Mouse (Mus musculus) kidney, embryonic 16.5 days (tissue): Measurements from ENCODE around the gene Lrrc25. TPM values are rescaled to one million over a fixed set of nuclear protein-coding genes. Genes with fewer than 3 reads are reported as not detected.
"Not testable (repeated sequence)": the region's sequence is repeated elsewhere in the genome, so short reads cannot be mapped to it uniquely, and the experiment has no call there.

Experiments
- ATAC-seq: fragments of 200-750 bp; cut with Nextera tagmentation; 2 replicates; pipeline ENCODE4 v1.8.0; 2017; ENCODE audit warnings: moderate TSS enrichment; ENCODE audit not compliant: low FRiP score, low TSS enrichment
- H3K27ac ChIP-seq: fragments of 300-500 bp; sonication (generic); 2 replicates; pipeline ENCODE4 v1.5.1; 2014; ENCODE audit warnings: low read length
- H3K27me3 ChIP-seq: fragments of 300-500 bp; sonication (generic); 2 replicates; pipeline ENCODE4 v1.6.1; 2014; ENCODE audit warnings: low read length, control low read depth, mixed read lengths; ENCODE audit not compliant: insufficient read depth
- H3K36me3 ChIP-seq: fragments of 300-500 bp; sonication (generic); 2 replicates; pipeline ENCODE4 v1.6.1; 2014; ENCODE audit warnings: low read length, control low read depth, mixed read lengths; ENCODE audit not compliant: insufficient read depth
- H3K4me1 ChIP-seq: fragments of 300-500 bp; sonication (generic); 2 replicates; pipeline ENCODE4 v1.6.1; 2014; ENCODE audit warnings: low read length, control low read depth, mixed read lengths; ENCODE audit not compliant: insufficient read depth
- H3K4me2 ChIP-seq: fragments of 300-500 bp; sonication (generic); replicated peaks from 2 replicates; pipeline ENCODE4 v1.6.1; 2014; ENCODE audit warnings: low read depth, low read length
- H3K4me3 ChIP-seq: fragments of 300-500 bp; sonication (generic); 2 replicates; pipeline ENCODE4 v1.5.1; 2014; ENCODE audit warnings: mild to moderate bottlenecking, low read length
- H3K9ac ChIP-seq: fragments of 300-500 bp; sonication (generic); replicated peaks from 2 replicates; pipeline ENCODE4 v1.6.1; 2014; ENCODE audit warnings: low read length
- H3K9me3 ChIP-seq: fragments of 300-500 bp; sonication (generic); 2 replicates; pipeline ENCODE4 v1.6.1; 2016; ENCODE audit warnings: low read length, control low read depth
- WGBS: fragments of 180-500 bp; shearing (Covaris S2); extraction: QIAGEN DNeasy Blood & Tissue Kit; methylation state at CpG from one replicate; pipeline ENCODE4 v1.1.7; 2014; 5-methylcytosine and 5-hydroxymethylcytosine counted together
- polyA plus RNA-seq: library from polyadenylated mRNA; unstranded; fragments of >200 nt; fragmentation: Nextera tagmentation; extraction: Ambion mirVana; gene quantifications from 2 replicates; pipeline ENCODE4 v1.2.1, GENCODE M21; 2015

Lrrc25 gene
- polyA plus RNA-seq, 1 experiment from 2014 or later, result 1.9 TPM

GRCm38 (mm10) chr8:70587955-70588354 lies 28.0 kb upstream of the Lrrc25 start:
- H3K9me3 ChIP-seq, H3K4me2 ChIP-seq, H3K4me1 ChIP-seq, H3K27ac ChIP-seq, H3K4me3 ChIP-seq, ATAC-seq, H3K9ac ChIP-seq, H3K27me3 ChIP-seq: not testable (repeated sequence)
- peaks cover 50% of the 10 kb centered on the region for H3K36me3 ChIP-seq
- WGBS, result 92% methylated on average over 4 of the region's 4 CpGs

DNA sequence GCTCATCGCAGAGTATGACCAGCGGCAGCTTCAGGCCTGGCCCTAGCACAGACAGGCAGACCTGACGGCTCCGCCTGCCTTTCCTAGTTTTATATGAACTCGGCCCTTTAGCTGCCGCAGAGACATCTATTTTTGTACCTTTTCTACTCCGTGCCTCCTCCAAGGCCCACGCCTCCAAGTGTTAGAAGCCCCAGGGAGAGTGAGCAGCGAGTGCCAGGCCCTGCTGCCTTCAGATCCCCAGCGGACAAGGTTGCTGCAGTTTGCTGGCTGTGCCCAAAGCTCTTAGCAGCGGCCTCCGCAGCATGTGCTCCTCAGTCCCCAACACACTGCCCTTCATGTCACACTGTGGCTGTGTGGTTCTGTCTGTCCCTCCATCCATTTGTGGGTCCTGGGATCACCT lies 24.4 kb upstream of the Lrrc25 start:
- no peak overlapping the region for H3K9ac ChIP-seq
- no peak for ATAC-seq
- WGBS, result 88% methylated on average over 12 of the region's 12 CpGs
- H3K36me3 ChIP-seq, result peaks cover 38% of the 10 kb centered on the region
- H3K4me3 ChIP-seq, result no peak overlapping the region
- peaks cover 28% of the 10 kb centered on the region for H3K4me1 ChIP-seq
- no peak overlapping the region for H3K27ac ChIP-seq
- H3K27me3 ChIP-seq, result no peaks in the 10 kb centered on the region
- H3K4me2 ChIP-seq, result no peak overlapping the region
- H3K9me3 ChIP-seq, result no peaks in the 10 kb centered on the region

GRCm38 (mm10) chr8:70593173-70593572 lies 22.8 kb upstream of the Lrrc25 start:
- Histone ChIP-seq H3K27ac (peak overlapping the region; percentile 82), H3K4me1 (peaks cover 44% of the 10 kb centered on the region), H3K4me3 (peak overlapping the region; percentile 68; the same call in 1 of the 2 replicates), H3K27me3 (no peaks in the 10 kb centered on the region), H3K36me3 (peaks cover 35% of the 10 kb centered on the region), H3K9ac (peak overlapping the region; percentile 57), H3K4me2 (peak overlapping the region; percentile 99), H3K9me3 (no peaks in the 10 kb centered on the region)
- ATAC-seq, result 0 out of 2 replicates have a peak, but pooled peaks have one; percentile 4
- WGBS, result 35% methylated on average over 8 of the region's 8 CpGs

- H3K9me3 ChIP-seq, result no peaks in the 10 kb centered on the region
- peak within 1 kb of the TSS; percentile 99 for H3K4me2 ChIP-seq
- H3K4me1 ChIP-seq, result peaks cover 53% of the 10 kb centered on the region
- H3K4me3 ChIP-seq, result peak within 1 kb of the TSS; percentile 68
- ATAC-seq, result peak; percentile 91
- peak within 1 kb of the TSS; percentile 82 for H3K27ac ChIP-seq
- H3K9ac ChIP-seq, result peak within 1 kb of the TSS; percentile 76
- H3K27me3 ChIP-seq, result no peaks in the 10 kb centered on the region
- WGBS, result under 1% methylated on average over 39 of the region's 40 CpGs
- peaks cover 33% of the 10 kb centered on the region for H3K36me3 ChIP-seq
Observed at GRCm38 (mm10) chr8:70593961-70594609, 21.9 kb upstream of the Lrrc25 start, which contains the start of gene Isyna1. TSS of gene Isyna1 (plus strand) at chr8:70594373.

DNA sequence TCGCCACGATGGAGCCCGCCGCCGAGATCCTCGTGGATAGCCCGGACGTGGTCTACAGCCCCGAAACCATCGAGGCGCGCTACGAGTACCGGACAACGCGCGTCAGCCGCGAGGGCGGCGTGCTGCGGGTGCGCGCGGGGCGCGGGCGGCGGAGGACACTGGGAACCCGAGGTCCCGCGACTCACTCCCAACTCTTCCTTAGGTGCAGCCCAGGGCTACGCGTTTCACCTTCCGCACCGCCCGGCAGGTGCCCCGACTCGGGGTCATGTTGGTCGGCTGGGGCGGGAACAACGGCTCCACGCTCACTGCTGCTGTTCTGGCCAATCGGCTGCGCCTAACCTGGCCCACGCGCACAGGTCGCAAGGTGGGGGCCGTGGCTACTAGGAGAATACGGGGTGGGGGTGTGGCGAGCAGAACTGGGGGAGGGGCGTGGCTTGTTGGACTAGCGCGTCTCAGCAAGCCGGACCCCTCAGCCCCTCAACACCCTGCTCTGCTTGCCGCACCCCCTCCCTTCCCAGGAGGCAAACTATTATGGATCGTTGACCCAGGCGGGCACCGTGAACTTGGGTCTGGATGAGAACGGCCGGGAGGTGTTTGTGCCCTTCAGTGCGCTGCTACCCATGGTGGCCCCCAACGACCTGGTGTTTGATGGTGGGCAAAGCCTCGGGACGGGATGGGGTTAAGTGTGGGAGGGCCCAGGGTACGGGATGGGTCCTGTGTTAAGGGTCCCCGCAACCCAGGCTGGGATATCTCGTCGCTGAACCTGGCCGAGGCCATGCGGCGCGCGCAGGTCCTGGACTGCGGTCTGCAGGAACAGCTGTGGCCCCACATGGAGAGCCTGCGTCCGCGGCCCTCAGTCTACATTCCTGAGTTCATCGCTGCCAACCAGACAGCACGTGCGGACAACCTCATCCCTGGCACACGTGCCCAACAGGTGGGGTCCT lies 21.1 kb upstream of the Lrrc25 start:
- Histone ChIP-seq H3K4me3 (peak overlapping the region; percentile 68), H3K36me3 (peaks cover 31% of the 10 kb centered on the region), H3K27ac (peak overlapping the region; percentile 82), H3K9me3 (no peaks in the 10 kb centered on the region), H3K9ac (peak overlapping the region; percentile 76), H3K27me3 (no peaks in the 10 kb centered on the region), H3K4me2 (peak overlapping the region; percentile 99), H3K4me1 (peaks cover 60% of the 10 kb centered on the region)
- WGBS, result 11% methylated on average over 81 of the region's 82 CpGs
- ATAC-seq, result peak; percentile 1; the same call in 1 of the 2 replicates

- ATAC-seq, result no peak
- no peak overlapping the region for H3K4me3 ChIP-seq
- peak overlapping the region; percentile 76; the same call in 1 of the 2 replicates for H3K9ac ChIP-seq
- peaks cover 69% of the 10 kb centered on the region for H3K4me1 ChIP-seq
- no peaks in the 10 kb centered on the region for H3K9me3 ChIP-seq
- H3K4me2 ChIP-seq, result peak overlapping the region; percentile 99; the same call in 1 of the 2 replicates
- no peaks in the 10 kb centered on the region for H3K27me3 ChIP-seq
- H3K27ac ChIP-seq, result no peak overlapping the region
- peaks cover 22% of the 10 kb centered on the region for H3K36me3 ChIP-seq
- 92% methylated on average over 12 of the region's 12 CpGs for WGBS
Observed at GRCm38 (mm10) chr8:70595811-70596210, 20.1 kb upstream of the Lrrc25 start.

GRCm38 (mm10) chr8:70596216-70596615 lies 19.7 kb upstream of the Lrrc25 start:
- no peaks in the 10 kb centered on the region for H3K9me3 ChIP-seq
- peaks cover 20% of the 10 kb centered on the region for H3K36me3 ChIP-seq
- 86% methylated on average over 18 of the region's 18 CpGs for WGBS
- ATAC-seq, result no peak
- H3K4me3 ChIP-seq, result no peak overlapping the region
- no peaks in the 10 kb centered on the region for H3K27me3 ChIP-seq
- H3K9ac ChIP-seq, result no peak overlapping the region
- peaks cover 73% of the 10 kb centered on the region for H3K4me1 ChIP-seq
- no peak overlapping the region for H3K4me2 ChIP-seq
- no peak overlapping the region for H3K27ac ChIP-seq

DNA sequence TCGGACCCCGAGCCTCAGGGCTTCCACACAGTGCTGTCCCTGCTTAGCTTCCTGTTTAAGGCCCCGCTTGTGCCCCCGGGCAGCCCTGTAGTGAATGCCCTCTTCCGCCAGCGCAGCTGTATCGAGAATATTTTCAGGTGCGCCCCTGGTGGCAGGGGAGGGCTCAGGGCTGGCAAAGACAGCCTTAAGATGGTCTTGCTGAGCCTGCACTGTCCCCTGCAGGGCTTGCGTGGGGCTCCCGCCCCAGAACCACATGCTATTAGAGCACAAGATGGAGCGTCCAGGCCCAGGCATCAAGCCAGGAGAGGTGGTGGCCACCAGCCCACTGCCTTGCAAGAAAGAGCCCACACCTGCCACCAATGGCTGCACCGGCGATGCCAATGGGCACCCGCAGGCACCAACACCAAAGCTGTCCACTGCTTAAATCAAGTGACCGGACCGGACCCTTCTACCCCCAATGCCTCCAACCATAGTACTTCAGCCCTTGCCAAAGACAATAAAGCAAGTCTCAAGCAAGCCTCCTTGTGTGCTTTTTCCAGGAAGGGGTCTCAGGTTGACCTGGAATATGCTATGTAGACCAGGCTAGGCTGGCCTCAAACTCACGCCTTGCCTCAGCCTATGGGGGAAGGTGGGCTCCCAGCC lies 19.1 kb upstream of the Lrrc25 start:
- no peak for ATAC-seq
- no peak overlapping the region for H3K27ac ChIP-seq
- peak overlapping the region; percentile 78; the same call in 1 of the 2 replicates for H3K4me2 ChIP-seq
- H3K27me3 ChIP-seq, result no peaks in the 10 kb centered on the region
- H3K9ac ChIP-seq, result peak overlapping the region; percentile 74; the same call in 1 of the 2 replicates
- H3K4me3 ChIP-seq, result no peak overlapping the region
- WGBS, result 84% methylated on average over 17 of the region's 17 CpGs
- H3K9me3 ChIP-seq, result no peaks in the 10 kb centered on the region
- peaks cover 15% of the 10 kb centered on the region for H3K36me3 ChIP-seq
- peaks cover 80% of the 10 kb centered on the region for H3K4me1 ChIP-seq

GRCm38 (mm10) chr8:70597417-70598272 lies 18.3 kb upstream of the Lrrc25 start:
- peak overlapping the region; percentile 74 for H3K9ac ChIP-seq
- H3K36me3 ChIP-seq, result peaks cover 21% of the 10 kb centered on the region
- H3K9me3 ChIP-seq, result no peaks in the 10 kb centered on the region
- H3K4me3 ChIP-seq, result peak overlapping the region; percentile 48
- H3K4me1 ChIP-seq, result peaks cover 81% of the 10 kb centered on the region
- H3K4me2 ChIP-seq, result peak overlapping the region; percentile 78
- no peak for ATAC-seq
- no peaks in the 10 kb centered on the region for H3K27me3 ChIP-seq
- H3K27ac ChIP-seq, result no peak overlapping the region
- WGBS, result 11% methylated on average over 66 of the region's 68 CpGs
